Mouse (Mus musculus) adrenal gland, adult 18-20 months (tissue): Measurements from ENCODE around the gene Ccdc170. TPM values are rescaled to one million over a fixed set of nuclear protein-coding genes. Genes with fewer than 3 reads are reported as not detected.
"Not testable (repeated sequence)": the region's sequence is repeated elsewhere in the genome, so short reads cannot be mapped to it uniquely, and the experiment has no call there.

Source experiments
- DNase-seq, 2 experiments: peaks; one replicate each; pipeline ENCODE4 v3.0.0; 2021 to 2022; ENCODE audit warnings: low spot score in 2 of 2
- total RNA-seq, 2 experiments: library from RNA; stranded (reverse); gene quantifications; 1 replicate in 1 of 2; 2 replicates in 1 of 2; pipeline ENCODE4 v1.2.3; 2021

Ccdc170 gene
- total RNA-seq, 2 experiments from 2014 or later = 0.22 to 0.53 TPM

DNA sequence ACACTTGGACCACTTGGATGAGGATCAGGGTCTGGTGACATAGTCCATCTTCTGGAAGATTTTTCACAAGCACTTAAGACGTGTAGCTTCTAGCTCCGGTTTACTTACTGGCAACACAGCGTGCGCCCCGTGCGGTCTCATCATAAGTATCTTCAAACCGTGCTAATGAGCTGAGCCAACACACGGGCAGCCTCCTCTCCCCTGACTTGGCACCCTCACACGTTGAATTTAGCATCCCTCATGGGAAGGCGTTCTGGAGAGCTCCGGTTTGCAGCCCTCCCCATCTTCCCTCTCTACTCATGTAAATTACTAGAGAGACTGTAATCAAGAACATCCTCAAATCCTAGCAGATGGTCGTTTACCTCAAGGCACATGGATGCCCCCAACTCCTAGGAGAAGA lies 116.6 kb downstream of the Ccdc170 start:
- DNase-seq = no peak

DNA sequence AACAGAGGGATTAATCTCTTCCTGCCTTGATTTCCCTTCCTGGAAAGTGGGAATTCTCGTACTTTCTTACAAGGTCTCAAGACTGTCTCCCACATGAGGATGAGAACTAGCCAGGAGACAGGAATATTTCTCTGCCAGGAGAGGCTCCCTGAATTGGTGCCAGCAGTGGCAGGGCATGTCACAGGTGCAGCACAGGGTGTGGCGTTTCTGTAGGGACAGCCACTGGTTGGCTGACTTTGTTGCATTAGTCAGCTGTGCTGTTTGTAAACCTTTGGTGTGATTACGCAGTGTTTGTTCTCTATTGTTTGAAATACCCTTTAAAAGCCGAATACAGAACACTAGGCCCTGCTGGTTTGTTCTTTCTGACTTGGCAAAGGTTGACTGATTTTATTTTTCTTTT lies 117.3 kb downstream of the Ccdc170 start:
- no peak for DNase-seq

DNA sequence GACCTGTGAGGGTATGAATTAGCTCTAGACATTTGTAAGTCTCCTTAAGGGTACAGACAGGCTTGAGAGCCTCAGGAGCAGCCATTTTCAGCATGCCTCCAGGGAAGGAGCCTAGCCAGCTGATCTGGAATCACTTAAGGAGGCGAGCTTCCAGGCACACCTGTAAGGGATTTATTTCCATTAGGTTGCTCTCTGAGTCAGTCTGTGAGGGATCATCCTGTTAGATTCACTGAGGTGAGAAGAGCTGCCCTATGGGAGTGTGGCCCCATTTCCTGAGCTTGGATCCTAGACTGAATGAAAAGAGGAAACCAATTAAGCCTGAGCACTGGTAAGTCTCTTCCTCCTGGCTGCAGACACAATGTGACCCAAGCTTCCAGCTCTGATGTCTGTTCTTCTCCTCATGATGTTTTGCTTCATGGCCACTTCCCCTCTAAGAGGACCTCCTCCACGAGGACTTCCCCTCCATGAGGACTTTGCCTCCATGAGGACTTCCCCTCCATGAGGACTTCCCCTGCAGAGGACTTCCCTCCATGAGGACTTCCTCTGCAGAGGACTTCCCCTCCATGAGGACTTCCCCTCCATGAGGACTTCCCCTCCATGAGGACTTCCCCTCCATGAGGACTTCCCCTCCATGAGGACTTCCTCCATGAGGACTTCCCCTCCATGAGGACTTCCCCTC lies 118.6 kb downstream of the Ccdc170 start:
- DNase-seq = no peak

DNA sequence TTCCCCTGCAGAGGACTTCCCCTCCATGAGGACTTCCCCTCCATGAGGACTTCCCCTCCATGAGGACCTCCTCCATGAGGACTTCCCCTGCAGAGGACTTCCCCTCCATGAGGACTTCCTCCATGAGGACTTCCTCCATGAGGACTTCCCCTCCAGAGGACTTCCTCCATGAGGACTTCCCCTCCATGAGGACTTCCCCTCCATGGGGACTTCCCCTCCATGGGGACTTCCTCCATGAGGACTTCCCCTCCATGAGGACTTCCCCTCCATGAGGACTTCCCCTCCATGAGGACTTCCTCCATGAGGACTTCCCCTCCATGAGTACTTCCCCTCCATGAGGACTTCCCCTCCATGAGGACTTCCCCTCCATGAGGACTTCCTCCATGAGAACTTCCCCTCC lies 119.3 kb downstream of the Ccdc170 start:
- DNase-seq = not testable (repeated sequence)

DNA sequence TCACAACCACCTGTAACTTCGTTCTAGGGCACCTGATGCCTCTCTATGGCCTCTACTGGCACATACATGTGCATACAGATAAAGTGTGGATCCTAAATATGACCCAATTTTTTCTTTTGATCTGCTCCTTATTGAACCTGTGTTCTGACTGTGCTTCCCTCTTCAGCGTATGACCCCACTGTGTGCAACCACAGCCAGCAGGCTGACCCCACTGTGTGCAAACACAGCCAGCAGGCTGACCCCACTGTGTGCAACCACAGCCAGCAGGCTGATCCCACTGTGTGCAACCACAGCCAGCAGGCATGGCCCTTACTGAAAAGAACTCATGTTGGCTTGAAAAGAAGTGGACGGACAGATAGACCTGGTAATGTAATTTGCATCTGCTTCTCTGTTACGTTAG lies 120.2 kb downstream of the Ccdc170 start:
- DNase-seq = no peak

DNA sequence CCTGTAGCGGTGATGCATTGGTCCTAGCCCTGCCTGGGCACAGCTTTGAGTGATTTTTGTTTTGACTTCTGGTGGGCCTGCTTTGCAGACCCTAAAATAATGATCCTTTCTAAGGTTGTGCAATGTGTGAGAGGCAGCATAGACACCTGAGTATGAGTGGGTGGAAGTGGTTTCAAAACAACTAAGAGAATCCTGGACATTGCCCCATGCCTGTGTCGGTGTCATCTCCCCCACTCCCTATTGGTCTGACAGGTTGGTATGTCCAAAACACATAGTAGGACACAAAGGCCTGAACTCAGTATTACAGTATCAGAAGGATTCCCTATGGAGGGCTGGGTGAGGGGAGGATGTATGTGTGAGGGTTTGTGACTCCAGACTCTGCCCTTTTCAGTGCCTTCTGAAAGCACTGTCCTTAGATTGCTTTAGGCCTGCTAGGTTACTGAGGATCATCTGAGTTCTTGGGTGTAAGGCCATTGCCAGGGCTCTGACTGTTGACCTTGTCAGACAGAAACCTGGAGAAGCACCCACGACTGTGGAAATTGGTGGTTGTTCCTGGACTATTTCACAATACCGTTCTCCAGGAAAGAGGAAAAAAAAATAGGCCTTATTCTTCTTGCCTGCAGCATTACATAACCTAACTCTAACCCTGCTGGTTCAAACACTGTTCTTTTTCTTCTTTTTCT lies 122.4 kb downstream of the Ccdc170 start:
- DNase-seq = no peak

DNA sequence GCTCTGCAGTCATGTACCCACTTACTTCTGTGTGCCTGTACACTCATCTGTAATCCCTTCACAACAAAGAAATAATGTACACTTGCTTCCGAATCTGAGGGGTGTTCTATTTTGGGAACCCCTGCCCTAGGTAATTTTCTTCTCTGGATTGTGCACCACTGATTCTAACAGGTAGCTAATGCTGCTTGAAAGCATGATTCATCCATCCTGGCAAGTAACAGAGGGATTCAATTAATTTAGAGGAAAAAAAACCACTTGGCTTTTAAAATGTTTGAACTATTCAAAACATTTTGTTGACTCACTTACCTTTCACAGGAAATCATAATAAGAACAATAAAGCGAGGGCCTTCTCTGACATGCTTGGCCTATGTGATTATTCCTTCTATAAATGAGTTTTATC lies 127.9 kb downstream of the Ccdc170 start:
- no peak for DNase-seq

DNA sequence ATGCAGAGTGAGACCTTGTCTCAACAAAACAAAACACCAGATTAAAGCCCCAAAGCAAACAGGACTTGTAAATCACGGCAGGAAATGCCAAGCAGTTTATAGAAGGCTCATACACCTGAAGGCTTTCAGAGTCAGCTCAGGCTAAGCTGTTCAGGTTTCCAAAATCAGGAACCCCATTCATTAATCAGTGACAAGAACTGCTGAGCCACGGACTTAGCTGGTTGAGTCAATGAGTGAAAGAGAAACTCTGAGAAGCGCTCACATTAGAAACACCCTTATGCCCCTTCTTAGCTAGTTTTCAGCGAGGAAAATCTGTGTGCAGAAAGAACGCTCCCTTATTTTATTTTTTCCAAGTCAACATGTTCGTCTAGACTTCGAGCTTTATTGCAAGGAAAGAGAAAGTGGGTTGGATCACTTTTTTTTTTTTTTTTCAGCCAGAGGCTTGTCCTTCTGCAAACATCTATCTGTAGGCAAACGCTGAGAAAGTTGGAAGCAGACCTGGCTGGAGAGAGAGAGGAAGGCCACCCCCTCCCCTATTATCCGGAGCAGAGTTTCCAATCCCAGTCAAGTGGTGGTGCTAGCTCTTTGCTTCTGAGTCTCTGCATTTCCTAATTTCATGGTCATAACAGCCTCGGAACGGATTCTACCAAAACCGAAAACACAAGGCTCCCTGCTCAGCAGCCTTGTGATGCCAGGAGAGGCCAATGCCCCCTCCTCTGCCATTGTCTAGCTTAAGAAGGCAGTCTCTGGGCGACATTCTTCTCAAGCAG lies 129.3 kb downstream of the Ccdc170 start, which contains the start of gene Esr1:
TSS of gene Esr1 (plus strand) at position 208 of the 770 bp plus-strand sequence.
- DNase-seq = no peak

Other genes with a start within 250 kb of the Ccdc170 start
- gene Akap12, start 216.1 kb upstream of the Ccdc170 start, total RNA-seq = 10 to 100 TPM; 17.1 to 27.2 TPM
- 10 to 100 TPM; 12.1 to 13.5 TPM for gene Zbtb2, start 94.4 kb upstream of the Ccdc170 start, total RNA-seq
- 10 to 100 TPM; 45.9 to 50.1 TPM for gene Rmnd1, start 50.1 kb upstream of the Ccdc170 start, total RNA-seq
- 10 to 100 TPM; 11.4 to 13.3 TPM for gene Armt1, start 50.0 kb upstream of the Ccdc170 start, total RNA-seq
- gene Esr1, start 129.1 kb downstream of the Ccdc170 start, total RNA-seq = 10 to 100 TPM; 19.7 to 28.7 TPM